Mouse (Mus musculus) neural tube, embryonic 11.5 days (tissue): ENCODE measurements around the gene Pcyt2. TPM values are rescaled to one million over a fixed set of nuclear protein-coding genes. Genes with fewer than 3 reads are reported as not detected.

Experiments
- ATAC-seq: fragments of 200-750 bp; cut with Nextera tagmentation; 2 replicates; pipeline ENCODE4 v1.8.0; 2017; ENCODE audit warnings: moderate number of reproducible peaks, mild to moderate bottlenecking, moderate TSS enrichment, moderate library complexity; ENCODE audit not compliant: insufficient read depth, low FRiP score, low TSS enrichment
- DNase-seq: peaks from one replicate; pipeline ENCODE4 v3.0.0-alpha.2; 2015; ENCODE audit warnings: low spot score
- H3K27ac ChIP-seq: fragments of 300-500 bp; sonication (generic); 2 replicates; pipeline ENCODE4 v1.5.1; 2014; ENCODE audit warnings: low read depth, mild to moderate bottlenecking, low read length
- H3K27me3 ChIP-seq: fragments of 300-500 bp; sonication (generic); 2 replicates; pipeline ENCODE4 v1.6.1; 2014; ENCODE audit warnings: mild to moderate bottlenecking, low read length, mixed read lengths; ENCODE audit not compliant: control insufficient read depth, insufficient read depth
- H3K36me3 ChIP-seq: fragments of 300-500 bp; sonication (generic); 2 replicates; pipeline ENCODE4 v1.6.1; 2014; ENCODE audit warnings: mild to moderate bottlenecking, low read length, moderate library complexity, mixed read lengths; ENCODE audit not compliant: control insufficient read depth, insufficient read depth
- H3K4me1 ChIP-seq: fragments of 300-500 bp; sonication (generic); 2 replicates; pipeline ENCODE4 v1.6.1; 2014; ENCODE audit warnings: low read length, mixed read lengths; ENCODE audit not compliant: control insufficient read depth, insufficient read depth
- H3K4me2 ChIP-seq: fragments of 300-500 bp; sonication (generic); 2 replicates; pipeline ENCODE4 v1.6.1; 2014; ENCODE audit warnings: low read depth, mild to moderate bottlenecking, moderate library complexity
- H3K4me3 ChIP-seq: fragments of 300-500 bp; sonication (generic); 2 replicates; pipeline ENCODE4 v1.5.1; 2014; ENCODE audit warnings: low read depth, low read length
- H3K9ac ChIP-seq: fragments of 300-500 bp; sonication (generic); 2 replicates; pipeline ENCODE4 v1.6.1; 2014; ENCODE audit warnings: mild to moderate bottlenecking, low read length
- H3K9me3 ChIP-seq: fragments of 300-500 bp; sonication (generic); 2 replicates; pipeline ENCODE4 v1.6.1; 2016; ENCODE audit warnings: low read length; ENCODE audit not compliant: control insufficient read depth
- WGBS: fragments of 180-500 bp; shearing (Covaris S2); extraction: QIAGEN DNeasy Blood & Tissue Kit; methylation state at CpG from one replicate; pipeline ENCODE4 v1.1.7; 2014; 5-methylcytosine and 5-hydroxymethylcytosine counted together
- polyA plus RNA-seq: library from polyadenylated mRNA; unstranded; fragments of >200 nt; fragmentation: Nextera tagmentation; extraction: Ambion mirVana; gene quantifications from 2 replicates; pipeline ENCODE4 v1.2.1, GENCODE M21; 2014

Pcyt2 gene
- polyA plus RNA-seq, 1 experiment from 2014 or later: 118 TPM

DNA sequence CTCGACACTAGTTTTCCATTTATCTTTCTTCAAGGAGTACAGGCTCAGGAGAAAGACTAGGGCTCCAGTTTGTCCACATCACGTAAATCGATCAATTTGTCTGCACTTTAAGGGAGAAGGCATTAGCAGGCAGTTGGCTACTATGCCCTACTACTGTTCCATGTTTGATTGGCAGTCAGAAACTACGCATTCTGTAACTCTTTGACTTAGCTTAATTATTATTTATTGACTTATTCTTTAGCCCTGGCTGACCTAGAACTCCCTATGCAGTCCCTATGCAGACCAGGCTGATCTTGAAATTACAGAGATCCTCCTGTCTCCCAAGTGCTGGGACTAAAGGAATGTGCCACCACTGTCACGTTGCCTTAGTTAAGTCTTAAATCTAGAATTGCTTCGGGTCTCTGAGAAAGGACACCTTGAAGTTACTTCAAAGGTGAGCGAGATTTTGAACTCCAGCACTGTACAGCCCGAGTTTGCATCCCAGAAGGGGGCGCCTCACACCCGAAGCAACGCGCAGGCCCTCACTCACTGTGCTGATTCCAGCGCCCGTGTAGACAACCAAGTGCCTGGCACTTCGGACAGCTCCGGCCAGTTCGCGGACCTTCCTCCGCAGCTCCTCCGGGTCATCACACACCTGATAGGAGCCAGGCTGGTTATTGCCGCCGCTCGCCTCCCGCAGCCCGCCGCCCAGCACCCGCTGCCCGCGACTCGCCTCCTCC, 6.4 kb upstream of the Pcyt2 start:
- H3K4me3 ChIP-seq: peak overlapping the region; percentile 99
- peaks cover 9% of the 10 kb centered on the region for H3K4me1 ChIP-seq
- WGBS: 14% methylated on average over 30 of the region's 30 CpGs
- peak; percentile 65 for DNase-seq
- H3K27ac ChIP-seq: peak overlapping the region; percentile 83
- H3K36me3 ChIP-seq: peaks cover 15% of the 10 kb centered on the region
- no peaks in the 10 kb centered on the region for H3K27me3 ChIP-seq
- no peaks in the 10 kb centered on the region for H3K9me3 ChIP-seq
- peak; percentile 52; the same call in 1 of the 2 replicates for ATAC-seq
- H3K9ac ChIP-seq: peak overlapping the region; percentile 80
- H3K4me2 ChIP-seq: peak overlapping the region; percentile 98

DNA sequence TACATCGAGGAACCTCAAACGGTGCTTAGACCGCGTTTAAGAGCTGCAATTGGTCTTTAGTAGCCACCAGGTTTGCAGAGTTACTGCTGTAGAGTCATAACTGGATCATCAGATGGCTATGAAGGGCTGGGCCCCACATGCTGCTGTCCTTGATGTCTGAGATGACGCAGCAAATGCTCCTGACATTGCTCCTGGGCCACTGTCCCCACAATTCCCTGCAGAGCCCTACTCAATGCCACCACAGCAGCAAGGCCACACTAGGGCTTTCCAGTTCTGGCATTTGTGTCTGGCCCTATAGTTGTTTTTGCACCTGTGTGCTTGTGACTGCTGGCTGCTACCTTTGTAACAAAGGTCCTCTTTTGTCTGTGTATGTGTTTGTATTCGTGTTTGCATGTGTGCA, 5.1 kb upstream of the Pcyt2 start:
- no peaks in the 10 kb centered on the region for H3K27me3 ChIP-seq
- no peak for ATAC-seq
- H3K9ac ChIP-seq: no peak overlapping the region
- no peak overlapping the region for H3K27ac ChIP-seq
- DNase-seq: no peak
- peaks cover 9% of the 10 kb centered on the region for H3K4me1 ChIP-seq
- no peak overlapping the region for H3K4me3 ChIP-seq
- H3K4me2 ChIP-seq: no peak overlapping the region
- no peaks in the 10 kb centered on the region for H3K9me3 ChIP-seq
- peaks cover 14% of the 10 kb centered on the region for H3K36me3 ChIP-seq
- 92% methylated on average over 6 of the region's 6 CpGs for WGBS

DNA sequence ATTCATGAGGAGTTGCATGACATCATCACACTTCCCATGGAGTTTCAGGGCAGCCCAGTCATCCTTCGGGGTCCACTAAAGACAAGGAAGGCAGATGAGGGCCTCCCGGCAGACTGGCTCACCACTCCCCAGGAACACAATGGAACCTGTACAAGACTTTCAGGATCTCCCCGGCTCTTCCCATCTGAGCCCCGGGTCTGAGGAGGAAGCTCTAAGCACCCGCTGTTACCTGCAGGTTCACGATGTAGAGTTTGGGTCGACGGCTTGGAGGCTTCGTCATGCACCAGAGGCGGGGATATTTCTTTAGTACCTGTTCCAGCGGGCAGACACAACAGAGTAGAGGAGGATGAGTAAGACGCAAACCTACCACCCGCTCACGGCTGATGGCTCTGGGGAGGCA, 2.5 kb upstream of the Pcyt2 start:
- ATAC-seq: no peak

DNA sequence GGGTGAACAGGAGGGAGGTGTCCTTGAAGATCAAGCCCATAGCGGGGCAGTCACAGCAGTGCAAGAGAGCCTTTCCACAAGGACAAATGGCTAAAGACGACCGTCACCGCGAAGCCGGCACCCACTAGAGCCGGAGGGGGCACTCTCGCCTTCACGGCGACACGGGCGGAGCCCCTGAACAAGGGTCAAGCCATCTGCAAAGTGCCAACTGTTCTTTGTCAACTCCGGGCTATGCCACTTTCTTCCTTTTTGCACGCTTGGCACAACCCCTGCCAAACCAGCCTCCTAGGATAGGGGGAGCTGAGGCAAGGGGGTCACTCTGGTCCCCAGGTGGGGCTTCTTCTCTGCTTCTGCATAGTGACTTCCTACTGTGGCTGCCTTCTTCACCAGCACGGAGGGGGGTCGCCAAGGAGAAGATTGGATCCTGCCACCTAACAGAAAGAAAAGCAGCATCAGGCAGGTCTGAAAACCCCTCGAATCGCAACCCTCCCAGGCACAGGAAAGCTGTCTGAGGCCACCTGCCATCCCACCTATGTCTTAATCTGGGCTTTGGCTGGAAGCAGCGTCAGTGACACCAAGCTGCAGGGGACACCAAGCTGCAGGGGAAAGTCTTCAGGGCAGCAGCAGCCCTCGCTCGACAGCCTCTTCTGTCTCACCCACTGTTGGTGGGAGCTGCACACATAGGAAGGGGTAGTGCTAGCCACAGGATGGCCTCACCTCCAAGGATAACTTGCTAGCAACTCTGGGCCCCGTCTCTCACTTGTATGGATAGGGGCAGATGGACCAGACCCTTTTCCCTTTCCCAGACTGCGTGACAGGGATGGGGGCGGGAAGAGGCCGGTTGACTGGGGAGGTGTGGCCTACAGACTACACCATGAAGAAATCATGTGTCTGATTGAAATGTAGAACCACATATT, 1.1 kb upstream of the Pcyt2 start:
- Histone ChIP-seq H3K4me2 (no peak overlapping the region), H3K27ac (no peak overlapping the region), H3K4me1 (peaks cover 11% of the 10 kb centered on the region), H3K27me3 (no peaks in the 10 kb centered on the region), H3K9ac (no peak overlapping the region), H3K36me3 (peaks cover 12% of the 10 kb centered on the region), H3K9me3 (no peaks in the 10 kb centered on the region), H3K4me3 (no peak overlapping the region)
- DNase-seq: no peak
- 94% methylated on average over 25 of the region's 25 CpGs for WGBS
- ATAC-seq: no peak

More for the DNA sequence above, 2.5 kb upstream of the Pcyt2 start:
- WGBS: 97% methylated on average over 14 of the region's 14 CpGs
- no peak for DNase-seq
- no peak overlapping the region for H3K4me2 ChIP-seq
- no peaks in the 10 kb centered on the region for H3K27me3 ChIP-seq
- no peak overlapping the region for H3K9ac ChIP-seq
- peaks cover 16% of the 10 kb centered on the region for H3K4me1 ChIP-seq
- peaks cover 12% of the 10 kb centered on the region for H3K36me3 ChIP-seq
- H3K9me3 ChIP-seq: no peaks in the 10 kb centered on the region
- no peak overlapping the region for H3K4me3 ChIP-seq
- H3K27ac ChIP-seq: no peak overlapping the region

DNA sequence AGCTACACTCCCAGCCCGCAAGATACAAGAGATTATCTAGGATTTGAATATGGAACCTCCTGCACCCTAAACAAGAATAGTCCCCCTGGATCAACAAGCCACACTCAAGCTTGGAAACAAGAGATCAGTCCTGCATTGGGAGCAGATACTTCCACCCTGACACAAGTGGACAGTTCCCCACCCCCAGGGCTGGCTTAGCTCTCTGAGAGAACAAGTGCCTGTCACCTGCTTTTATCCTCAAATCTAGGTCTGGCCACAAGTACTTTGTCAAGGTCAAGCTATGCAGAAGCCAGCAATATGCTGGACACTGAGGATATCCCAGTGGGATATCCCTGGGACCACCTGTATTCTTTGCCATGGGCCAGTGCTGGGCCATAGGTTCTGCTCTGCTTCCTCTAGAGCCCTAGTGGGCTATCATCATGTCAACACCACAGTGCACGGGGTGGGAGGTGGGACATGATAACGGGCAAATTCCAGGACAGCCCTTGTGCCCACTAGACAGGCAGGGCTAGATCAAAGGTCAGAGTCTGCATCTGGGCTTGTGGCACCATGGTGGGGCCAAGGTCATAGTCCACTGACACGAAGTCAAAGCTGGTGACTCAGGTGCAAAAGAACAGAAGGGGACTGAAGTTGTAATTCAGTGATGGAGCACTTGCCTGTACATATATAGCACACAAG, 980 bp downstream of the Pcyt2 start:
- no peak for DNase-seq
- H3K4me3 ChIP-seq: peak overlapping the region; percentile 81
- peak overlapping the region; percentile 80 for H3K9ac ChIP-seq
- H3K36me3 ChIP-seq: peaks cover 12% of the 10 kb centered on the region
- H3K9me3 ChIP-seq: no peaks in the 10 kb centered on the region
- no peaks in the 10 kb centered on the region for H3K27me3 ChIP-seq
- 62% methylated on average over 4 of the region's 4 CpGs for WGBS
- peaks cover 9% of the 10 kb centered on the region for H3K4me1 ChIP-seq
- H3K27ac ChIP-seq: 0 out of 2 replicates have a peak overlapping the region, but pooled peaks have one; percentile 60
- H3K4me2 ChIP-seq: peak overlapping the region; percentile 94
- no peak for ATAC-seq

DNA sequence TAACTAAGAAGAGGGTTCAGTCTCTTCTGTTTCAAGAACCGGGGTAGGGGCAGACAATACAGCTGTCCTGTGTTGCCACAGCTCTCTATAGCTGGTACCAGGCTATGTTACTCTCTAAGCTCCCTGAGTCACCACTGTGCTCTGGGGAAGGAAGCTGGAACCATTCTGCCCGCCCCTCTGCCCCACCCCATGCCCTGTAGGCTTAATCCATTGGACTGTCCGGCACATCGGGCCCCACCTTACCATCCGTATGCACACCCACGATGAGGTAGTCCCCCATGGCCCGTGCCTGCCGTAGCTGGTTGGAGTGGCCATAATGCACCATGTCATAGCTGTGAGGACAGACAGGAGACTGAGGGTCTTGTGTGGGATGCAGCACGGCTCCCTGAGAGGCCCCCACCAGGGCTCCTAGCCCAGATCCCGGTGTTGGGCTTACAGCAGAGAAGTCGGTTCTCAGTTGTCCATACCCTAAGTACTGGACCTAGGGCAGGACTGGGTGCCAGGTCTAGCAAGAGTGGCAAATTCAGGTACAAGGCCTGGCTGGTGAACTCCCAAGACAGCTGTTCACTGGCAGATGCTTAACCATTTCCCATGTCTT, 2.0 kb downstream of the Pcyt2 start:
- peaks cover 9% of the 10 kb centered on the region for H3K4me1 ChIP-seq
- H3K4me2 ChIP-seq: no peak overlapping the region
- H3K27ac ChIP-seq: no peak overlapping the region
- WGBS: 96% methylated on average over 11 of the region's 11 CpGs
- ATAC-seq: no peak
- H3K36me3 ChIP-seq: peaks cover 16% of the 10 kb centered on the region
- peak overlapping the region; percentile 18 for H3K9ac ChIP-seq
- H3K27me3 ChIP-seq: no peaks in the 10 kb centered on the region
- H3K9me3 ChIP-seq: no peaks in the 10 kb centered on the region
- no peak for DNase-seq
- H3K4me3 ChIP-seq: no peak overlapping the region

DNA sequence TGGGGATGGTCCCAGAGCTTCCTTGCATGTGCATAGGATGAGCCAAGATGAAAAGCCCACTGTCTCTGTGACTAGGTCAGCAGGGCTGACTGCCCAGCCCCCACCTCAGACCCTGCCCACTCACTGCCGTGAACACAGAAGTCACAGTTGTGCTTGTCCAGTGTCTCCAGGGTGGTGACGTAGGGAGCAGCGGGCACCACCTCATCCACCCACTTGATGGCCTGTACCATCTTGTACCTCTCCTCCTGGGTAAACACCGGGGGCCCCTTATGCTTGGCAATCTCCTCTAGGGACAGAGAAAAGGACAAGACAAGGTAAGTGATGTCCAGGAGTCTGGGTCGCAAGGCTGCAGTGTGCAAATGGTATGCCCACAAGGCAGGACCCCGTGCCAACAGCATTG, 2.6 kb downstream of the Pcyt2 start:
- H3K4me3 ChIP-seq: no peak overlapping the region
- H3K9me3 ChIP-seq: no peaks in the 10 kb centered on the region
- no peak overlapping the region for H3K27ac ChIP-seq
- no peaks in the 10 kb centered on the region for H3K27me3 ChIP-seq
- no peak for DNase-seq
- no peak overlapping the region for H3K9ac ChIP-seq
- WGBS: 91% methylated on average over 6 of the region's 6 CpGs
- peaks cover 15% of the 10 kb centered on the region for H3K36me3 ChIP-seq
- no peak for ATAC-seq
- peaks cover 9% of the 10 kb centered on the region for H3K4me1 ChIP-seq
- H3K4me2 ChIP-seq: no peak overlapping the region

DNA sequence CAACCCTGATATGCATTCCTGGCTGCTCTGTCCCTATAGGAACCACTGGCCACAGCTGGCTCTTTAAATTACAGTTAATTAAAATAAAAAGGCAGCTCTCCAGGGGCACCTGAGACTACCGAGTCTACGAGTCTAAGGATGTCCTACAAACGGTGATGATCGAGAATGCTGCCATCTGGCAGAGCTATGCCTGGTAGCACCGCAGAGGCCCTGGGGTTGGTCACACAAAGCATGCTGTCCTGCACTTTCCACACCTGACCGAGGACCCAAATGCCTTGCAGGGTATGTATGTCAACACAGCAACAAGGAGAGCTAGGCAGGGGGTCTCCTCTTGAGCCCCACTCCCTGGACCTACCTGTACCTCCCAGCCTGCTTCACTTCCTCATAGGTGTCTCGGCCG, 3.8 kb downstream of the Pcyt2 start:
- ATAC-seq: no peak
- H3K36me3 ChIP-seq: peaks cover 14% of the 10 kb centered on the region
- no peaks in the 10 kb centered on the region for H3K9me3 ChIP-seq
- H3K27me3 ChIP-seq: no peaks in the 10 kb centered on the region
- 88% methylated on average over 8 of the region's 8 CpGs for WGBS
- H3K4me3 ChIP-seq: no peak overlapping the region
- H3K27ac ChIP-seq: no peak overlapping the region
- DNase-seq: no peak
- H3K9ac ChIP-seq: no peak overlapping the region
- peaks cover 9% of the 10 kb centered on the region for H3K4me1 ChIP-seq
- no peak overlapping the region for H3K4me2 ChIP-seq
